Mouse (Mus musculus): Measurements from ENCODE around the gene Dync2h1. TPM values are rescaled to one million over a fixed set of nuclear protein-coding genes. Genes with fewer than 3 reads are reported as not detected.

Gene Dync2h1
- polyA plus RNA-seq, 1 experiment, result 1.5 TPM

- H3K4me1 ChIP-seq (ENCODE audit: control insufficient read depth, insufficient read depth, low read length), result no peaks in the 10 kb centered on the region
- WGBS, result 82% methylated on average over 3 of the region's 3 CpGs
- TF ChIP-seq CTCF (IDR thresholded peaks at IDR 0.05; ENCODE audit: control insufficient read depth, insufficient read depth, low read length) (no peak), POLR2A (IDR thresholded peaks at IDR 0.05; ENCODE audit: borderline replicate concordance, control insufficient read depth, low read depth, low read length) (no peak)
Measured at GRCm38 (mm10) chr9:7070846-7071245, 113.4 kb downstream of the Dync2h1 start.

GRCm38 (mm10) chr9:7050588-7050987, 133.7 kb downstream of the Dync2h1 start:
- Histone ChIP-seq H3K27ac (ENCODE audit: control insufficient read depth, insufficient read depth, low read depth, low read length, poor library complexity) (no peak overlapping the region), H3K4me3 (replicated peaks; ENCODE audit: control insufficient read depth, low read depth, low read length) (no peak overlapping the region), H3K4me1 (ENCODE audit: control insufficient read depth, insufficient read depth, low read length) (no peaks in the 10 kb centered on the region)
- TF ChIP-seq CTCF (IDR thresholded peaks at IDR 0.05; ENCODE audit: control insufficient read depth, insufficient read depth, low read length), result no peak
- TF ChIP-seq POLR2A (IDR thresholded peaks at IDR 0.05; ENCODE audit: borderline replicate concordance, control insufficient read depth, low read depth, low read length), result no peak
- WGBS, result 81% methylated on average over 3 of the region's 3 CpGs

More at GRCm38 (mm10) chr9:7070846-7071245, 113.4 kb downstream of the Dync2h1 start:
- no peak overlapping the region for H3K4me3 ChIP-seq (replicated peaks; ENCODE audit: control insufficient read depth, low read depth, low read length)
- no peak overlapping the region for H3K27ac ChIP-seq (ENCODE audit: control insufficient read depth, insufficient read depth, low read depth, low read length, poor library complexity)

GRCm38 (mm10) chr9:7042635-7043273, 141.5 kb downstream of the Dync2h1 start:
- no peak overlapping the region for H3K27ac ChIP-seq (ENCODE audit: control insufficient read depth, insufficient read depth, low read depth, low read length, poor library complexity)
- WGBS, result 71% methylated on average over 5 of the region's 5 CpGs
- H3K4me1 ChIP-seq (ENCODE audit: control insufficient read depth, insufficient read depth, low read length), result no peaks in the 10 kb centered on the region; the same call in 1 of the 2 replicates
- TF ChIP-seq CTCF (IDR thresholded peaks at IDR 0.05; ENCODE audit: control insufficient read depth, insufficient read depth, low read length) (no peak), POLR2A (IDR thresholded peaks at IDR 0.05; ENCODE audit: borderline replicate concordance, control insufficient read depth, low read depth, low read length) (no peak)
- no peak overlapping the region for H3K4me3 ChIP-seq (replicated peaks; ENCODE audit: control insufficient read depth, low read depth, low read length)

GRCm38 (mm10) chr9:7041231-7041630, 143.0 kb downstream of the Dync2h1 start:
- Histone ChIP-seq H3K4me1 (ENCODE audit: control insufficient read depth, insufficient read depth, low read length) (no peaks in the 10 kb centered on the region; the same call in 1 of the 2 replicates), H3K4me3 (replicated peaks; ENCODE audit: control insufficient read depth, low read depth, low read length) (no peak overlapping the region), H3K27ac (ENCODE audit: control insufficient read depth, insufficient read depth, low read depth, low read length, poor library complexity) (no peak overlapping the region)
- TF ChIP-seq POLR2A (IDR thresholded peaks at IDR 0.05; ENCODE audit: borderline replicate concordance, control insufficient read depth, low read depth, low read length), result no peak
- WGBS, result 84% methylated on average over 5 of the region's 5 CpGs

- Histone ChIP-seq H3K4me3 (replicated peaks; ENCODE audit: control insufficient read depth, low read depth, low read length) (no peak overlapping the region), H3K27ac (ENCODE audit: control insufficient read depth, insufficient read depth, low read depth, low read length, poor library complexity) (no peak overlapping the region), H3K4me1 (ENCODE audit: control insufficient read depth, insufficient read depth, low read length) (no peaks in the 10 kb centered on the region)
- 94% methylated on average over 2 of the region's 2 CpGs for WGBS
- TF ChIP-seq POLR2A (IDR thresholded peaks at IDR 0.05; ENCODE audit: borderline replicate concordance, control insufficient read depth, low read depth, low read length) (no peak), CTCF (IDR thresholded peaks at IDR 0.05; ENCODE audit: control insufficient read depth, insufficient read depth, low read length) (no peak)
Measured at GRCm38 (mm10) chr9:7032553-7032952, 151.7 kb downstream of the Dync2h1 start.

- no peak overlapping the region for H3K4me3 ChIP-seq (replicated peaks; ENCODE audit: control insufficient read depth, low read depth, low read length)
- no peak for TF ChIP-seq POLR2A (IDR thresholded peaks at IDR 0.05; ENCODE audit: borderline replicate concordance, control insufficient read depth, low read depth, low read length)
- no peak for TF ChIP-seq CTCF (IDR thresholded peaks at IDR 0.05; ENCODE audit: control insufficient read depth, insufficient read depth, low read length)
- no peak overlapping the region for H3K27ac ChIP-seq (ENCODE audit: control insufficient read depth, insufficient read depth, low read depth, low read length, poor library complexity)
- H3K4me1 ChIP-seq (ENCODE audit: control insufficient read depth, insufficient read depth, low read length), result no peaks in the 10 kb centered on the region
Measured at GRCm38 (mm10) chr9:7015600-7015999, 168.6 kb downstream of the Dync2h1 start.

GRCm38 (mm10) chr9:7014733-7015132, 169.5 kb downstream of the Dync2h1 start:
- 88% methylated on average over 1 of the region's 1 CpGs for WGBS
- H3K4me1 ChIP-seq (ENCODE audit: control insufficient read depth, insufficient read depth, low read length), result no peaks in the 10 kb centered on the region
- H3K4me3 ChIP-seq (replicated peaks; ENCODE audit: control insufficient read depth, low read depth, low read length), result no peak overlapping the region
- no peak overlapping the region for H3K27ac ChIP-seq (ENCODE audit: control insufficient read depth, insufficient read depth, low read depth, low read length, poor library complexity)
- TF ChIP-seq CTCF (IDR thresholded peaks at IDR 0.05; ENCODE audit: control insufficient read depth, insufficient read depth, low read length) (no peak), POLR2A (IDR thresholded peaks at IDR 0.05; ENCODE audit: borderline replicate concordance, control insufficient read depth, low read depth, low read length) (no peak)

GRCm38 (mm10) chr9:7009785-7010184, 174.5 kb downstream of the Dync2h1 start:
- 76% methylated on average over 3 of the region's 3 CpGs for WGBS
- no peak for TF ChIP-seq CTCF (IDR thresholded peaks at IDR 0.05; ENCODE audit: control insufficient read depth, insufficient read depth, low read length)
- TF ChIP-seq POLR2A (IDR thresholded peaks at IDR 0.05; ENCODE audit: borderline replicate concordance, control insufficient read depth, low read depth, low read length), result no peak
- H3K27ac ChIP-seq (ENCODE audit: control insufficient read depth, insufficient read depth, low read depth, low read length, poor library complexity), result no peak overlapping the region
- H3K4me1 ChIP-seq (ENCODE audit: control insufficient read depth, insufficient read depth, low read length), result no peaks in the 10 kb centered on the region
- no peak overlapping the region for H3K4me3 ChIP-seq (replicated peaks; ENCODE audit: control insufficient read depth, low read depth, low read length)

GRCm38 (mm10) chr9:6994865-6995264, 189.4 kb downstream of the Dync2h1 start:
- TF ChIP-seq POLR2A (IDR thresholded peaks at IDR 0.05; ENCODE audit: borderline replicate concordance, control insufficient read depth, low read depth, low read length) (no peak), CTCF (IDR thresholded peaks at IDR 0.05; ENCODE audit: control insufficient read depth, insufficient read depth, low read length) (no peak)
- Histone ChIP-seq H3K4me3 (replicated peaks; ENCODE audit: control insufficient read depth, low read depth, low read length) (no peak overlapping the region), H3K27ac (ENCODE audit: control insufficient read depth, insufficient read depth, low read depth, low read length, poor library complexity) (no peak overlapping the region), H3K4me1 (ENCODE audit: control insufficient read depth, insufficient read depth, low read length) (no peaks in the 10 kb centered on the region)
- WGBS, result 55% methylated on average over 2 of the region's 2 CpGs

Data from bone marrow, adult 2 months (tissue).